Mouse (Mus musculus): ENCODE results near the gene Olfr1352.
"Not testable (repeated sequence)": the region's sequence is repeated elsewhere in the genome, so short reads cannot be mapped to it uniquely, and the experiment has no call there.

Olfr1352 gene

DNA sequence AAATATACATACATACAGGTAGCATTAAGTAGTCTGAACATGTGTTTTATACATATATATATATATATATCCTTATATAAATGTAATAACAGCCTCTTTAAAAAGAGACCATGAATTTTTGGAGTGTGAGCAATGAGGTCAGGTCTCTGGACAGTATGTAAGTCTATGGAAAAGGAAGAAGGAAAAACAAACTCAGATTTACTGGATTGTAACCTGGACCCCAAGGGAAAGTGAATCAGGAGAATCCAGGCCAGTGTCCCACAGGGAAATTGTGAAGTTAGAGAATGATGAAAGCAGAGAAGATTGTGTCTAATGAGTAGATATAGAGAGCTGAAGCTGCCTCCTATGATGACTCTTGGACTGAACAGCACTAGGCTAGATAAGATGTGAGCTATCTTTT, at the start of gene Olfr1352:
Gene Olfr1352, plus strand, starts transcription at position 301 of the 400 bp plus-strand sequence.
- no peak for DNase-seq (ENCODE audit: low read depth)

DNA sequence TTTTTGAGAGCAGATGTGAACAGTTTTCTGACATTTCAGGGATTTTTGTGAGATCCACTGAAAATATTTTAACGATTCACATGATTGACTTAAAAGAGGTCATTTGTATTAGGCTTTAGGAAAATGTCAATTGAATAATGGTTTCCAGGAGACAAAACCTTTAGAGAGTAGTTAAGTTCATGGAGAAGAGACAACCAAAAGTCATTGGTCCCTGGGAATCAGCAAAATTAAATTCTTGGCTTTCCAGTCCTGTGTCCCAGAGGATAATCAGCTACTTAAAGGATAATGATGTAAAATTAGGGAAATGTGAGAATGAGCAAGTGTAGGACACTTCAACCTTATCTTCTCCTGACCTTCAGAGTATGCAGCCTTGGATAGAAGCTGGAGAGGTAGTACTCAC, 30.5 kb upstream of the Olfr1352 start, which contains the start of gene Olfr8:
Gene Olfr8, plus strand, starts transcription at position 301 of the 400 bp plus-strand sequence.
- not testable (repeated sequence) for DNase-seq (ENCODE audit: low read depth)

DNA sequence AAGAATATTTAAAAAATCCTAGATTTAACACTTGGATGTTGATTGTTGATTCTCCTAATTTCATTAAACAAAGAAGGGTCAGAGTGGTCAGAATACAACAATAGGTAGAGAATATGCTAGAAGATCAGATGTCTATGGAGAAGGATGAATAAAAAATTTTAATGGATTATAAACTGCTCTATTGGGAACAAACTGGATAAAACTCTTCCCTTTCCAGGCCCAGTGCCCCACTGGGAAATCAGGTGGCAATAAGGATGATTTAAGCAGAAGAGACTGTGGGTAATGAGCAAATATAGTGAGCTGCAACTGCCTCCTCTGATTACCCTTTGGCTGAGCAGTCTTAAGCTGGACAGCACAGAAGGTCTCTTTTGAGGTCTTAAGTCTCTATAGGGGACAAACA, 17.8 kb upstream of the Olfr1352 start, which contains the start of gene Olfr1353:
Gene Olfr1353, plus strand, starts transcription at position 301 of the 400 bp plus-strand sequence.
- not testable (repeated sequence) for DNase-seq (ENCODE audit: low read depth)

DNA sequence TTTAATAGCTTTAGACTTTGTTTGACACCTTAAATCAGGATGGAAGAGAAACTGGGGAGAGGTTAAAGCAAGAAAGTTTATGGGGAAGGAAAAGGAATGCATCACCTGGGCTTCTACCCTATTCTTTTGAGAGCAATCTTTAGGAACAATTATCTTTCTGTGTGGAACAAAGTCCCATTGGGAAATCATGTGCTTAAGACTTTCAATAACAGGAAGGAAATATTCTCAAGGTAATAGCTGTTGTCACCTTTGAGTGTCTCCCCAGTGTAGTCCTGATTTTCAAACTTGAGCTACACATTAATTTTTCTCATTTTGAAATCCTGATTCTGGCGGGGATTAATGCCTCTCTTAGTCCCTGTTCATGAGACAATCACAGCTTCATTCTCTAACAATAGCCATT, 31.3 kb downstream of the Olfr1352 start, which contains the start of gene Olfr1351:
Gene Olfr1351, plus strand, starts transcription at position 301 of the 400 bp plus-strand sequence.
- DNase-seq (ENCODE audit: low read depth): no peak

DNA sequence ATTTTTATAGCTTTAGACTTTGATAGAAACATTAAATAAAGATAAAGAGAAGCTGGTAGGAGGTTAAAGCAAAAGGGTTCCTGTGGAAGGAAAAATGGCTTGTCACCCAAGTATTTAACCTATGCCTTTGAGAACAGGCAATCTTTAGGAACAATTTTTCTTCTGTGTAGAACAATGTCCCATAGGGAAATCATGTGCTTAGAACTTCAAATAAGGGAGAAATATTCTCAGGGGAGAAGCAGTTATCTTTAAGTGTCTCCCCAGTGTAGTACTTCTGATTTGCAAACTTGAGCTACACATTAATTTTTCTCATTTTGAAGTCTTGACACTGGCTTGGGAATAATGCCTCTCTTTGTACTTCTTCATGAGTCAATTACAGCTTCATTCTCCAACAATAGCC, 47.6 kb downstream of the Olfr1352 start, which contains the start of gene Olfr57:
Gene Olfr57, plus strand, starts transcription at position 301 of the 400 bp plus-strand sequence.
- DNase-seq (ENCODE audit: low read depth): no peak
